ENCODE assay signal across 9 mouse cellular contexts in the genomic region with DNA sequence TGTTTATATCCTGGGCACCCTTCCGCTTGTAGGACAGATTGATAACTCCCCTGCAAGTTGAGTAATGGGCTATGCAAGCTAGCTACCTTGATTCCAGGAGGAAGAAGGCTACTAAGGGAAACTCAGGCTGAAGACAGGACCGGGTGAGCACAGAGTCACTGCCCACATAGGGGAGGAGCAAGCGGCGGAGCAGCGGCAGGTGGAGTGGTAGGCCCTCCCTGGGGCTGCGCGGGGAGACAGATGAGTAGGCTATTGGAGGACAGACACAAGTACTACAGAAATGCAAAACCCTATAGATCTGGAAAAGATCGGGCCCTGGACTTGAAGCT. TPM values are rescaled to one million over a fixed set of nuclear protein-coding genes. Genes with fewer than 3 reads are reported as not detected.
A peak's percentile ranks its signal among the peaks of the same experiment; 100 is the strongest.
DNase-seq lines count a peak whose midpoint lies in the region; ATAC-seq and TF ChIP-seq lines count a peak whose summit lies in the region.
"Had no signal": no experiment of that assay in that cellular context is flagged by ENCODE, and none has a peak within 500 bp of the region (broad histone marks: within the 10 kb centered on the region; RNA-seq: fewer than 3 reads in every experiment).

No protein-coding gene starts in this region.

- H3K9ac ChIP-seq in forebrain, postnatal 0 days: peak overlapping the region; percentile 39; the same call in 1 of the 2 replicates

- 0 out of 2 replicates have a peak, but pooled peaks have one; percentile 6 for ATAC-seq in forebrain, postnatal 0 days

- DNase-seq in cerebellum, postnatal 25 days: peak; percentile 27 to 29
- no peak for DNase-seq in cerebellum, adult 11 months
- DNase-seq in ZHBTc4 (ENCODE audit: low read depth, low spot score): peak; percentile 57
- DNase-seq in forebrain, postnatal 0 days: no peak
- DNase-seq in kidney, postnatal 10 days: peak; percentile 51
- peak; percentile 27 for DNase-seq in lung, postnatal 36 days
- peak; percentile 67 for DNase-seq in splenic B cell, adult 2 months (ENCODE audit: low read depth, low spot score)
- DNase-seq in right cerebral cortex, adult 2 months (ENCODE audit: low spot score in 2 of 2): no peak

- no peaks in the 10 kb centered on the region for H3K9me3 ChIP-seq in forebrain, postnatal 0 days (ENCODE audit: low read length)
- H3K9me3 ChIP-seq: G1E had no signal

- no peak for TF ChIP-seq CTCF in forebrain, postnatal 0 days (IDR thresholded peaks at IDR 0.05; ENCODE audit: low read depth)

- peak overlapping the region; percentile 35 for H3K4me3 ChIP-seq in forebrain, postnatal 0 days (ENCODE audit: low read depth, low read length)

- H3K4me2 ChIP-seq in forebrain, postnatal 0 days (ENCODE audit: low read depth): peak overlapping the region; percentile 70

- 0 out of 2 replicates have a peak, but pooled peaks cover 3% of the 10 kb centered on the region for H3K4me1 ChIP-seq in forebrain, postnatal 0 days (ENCODE audit: insufficient read depth)

- no peaks in the 10 kb centered on the region for H3K27me3 ChIP-seq in forebrain, postnatal 0 days (ENCODE audit: insufficient read depth, low read length)
- no peaks in the 10 kb centered on the region for H3K27me3 ChIP-seq in splenic B cell, adult 2 months (ENCODE audit: control insufficient read depth, insufficient read depth, low read length, poor library complexity, severe bottlenecking)

- WGBS in forebrain, postnatal 0 days: 8% methylated on average over 8 of the region's 8 CpGs

- no peaks in the 10 kb centered on the region for H3K36me3 ChIP-seq in forebrain, postnatal 0 days (ENCODE audit: insufficient read depth)
- H3K36me3 ChIP-seq in splenic B cell, adult 2 months (ENCODE audit: control insufficient read depth, insufficient read depth, low read length, poor library complexity, severe bottlenecking): no peaks in the 10 kb centered on the region
- H3K36me3 ChIP-seq: G1E had no signal

- H3K27ac ChIP-seq in forebrain, postnatal 0 days (ENCODE audit: low read depth, low read length): no peak overlapping the region

RNA-seq across cellular contexts. Expression of a gene that starts 10.7 kb away (rescaled TPM):
- 18.9 and 24.3 TPM in 2 replicates for total RNA-seq in forebrain, postnatal 0 days (2014; rRNA removed)
- polyA plus RNA-seq in forebrain, postnatal 0 days (2015; fragmentation: Nextera tagmentation; extraction: Ambion mirVana): 31.8 and 41.9 TPM in 2 replicates

RNA-seq across cellular contexts. Expression of a gene that starts 24.8 kb away (rescaled TPM):
- total RNA-seq in forebrain, postnatal 0 days (2014; rRNA removed): 0.31 and 1.00 TPM in 2 replicates
- polyA plus RNA-seq in forebrain, postnatal 0 days (2015; fragmentation: Nextera tagmentation; extraction: Ambion mirVana): 0.11 TPM in 1 of 2 replicates, not detected in the other

RNA-seq across cellular contexts. Expression of a gene that starts 32.4 kb away (rescaled TPM):
- not detected in 2 replicates for total RNA-seq in forebrain, postnatal 0 days (2014; rRNA removed)
- polyA plus RNA-seq in forebrain, postnatal 0 days (2015; fragmentation: Nextera tagmentation; extraction: Ambion mirVana): not detected in 2 replicates
- total RNA-seq: G1E had no signal
- polyA plus RNA-seq: G1E had no signal

Comparison
In these comparisons a context has a peak if more than half of its experiments do, and no peak if none do; other contexts are left out.
1. DNase-seq: peak in cerebellum, postnatal 25 days (2 of 2), ZHBTc4 (single experiment), kidney, postnatal 10 days (single experiment), lung, postnatal 36 days (single experiment) and splenic B cell, adult 2 months (single experiment); none in cerebellum, adult 11 months (single experiment), forebrain, postnatal 0 days (single experiment) and right cerebral cortex, adult 2 months (0 of 2).